Mouse (Mus musculus) WW6 (cell line): ENCODE data around the gene Dixdc1.

Source experiments
- DNase-seq: peaks from one replicate; pipeline ENCODE4 v3.0.0-alpha.2; 2013; ENCODE audit warnings: low read depth, low spot score

Dixdc1 gene

GRCm38 (mm10) chr9:50700921-50701691 lies 38.2 kb downstream of the Dixdc1 start:
- DNase-seq, result no peak

GRCm38 (mm10) chr9:50698418-50699409 lies 40.6 kb downstream of the Dixdc1 start:
- no peak for DNase-seq

GRCm38 (mm10) chr9:50697706-50698041 lies 41.6 kb downstream of the Dixdc1 start:
- peak; percentile 29 for DNase-seq

GRCm38 (mm10) chr9:50696851-50697705 lies 42.2 kb downstream of the Dixdc1 start:
- DNase-seq, result no peak

- no peak for DNase-seq
Measured at GRCm38 (mm10) chr9:50695153-50695552, 44.2 kb downstream of the Dixdc1 start.

- DNase-seq, result peak; percentile 54
Measured at GRCm38 (mm10) chr9:50693631-50694030, 45.7 kb downstream of the Dixdc1 start.

- no peak for DNase-seq
Measured at GRCm38 (mm10) chr9:50692626-50693580, 46.4 kb downstream of the Dixdc1 start.

- no peak for DNase-seq
Measured at GRCm38 (mm10) chr9:50686866-50687652, 52.3 kb downstream of the Dixdc1 start.

- no peak for DNase-seq
Measured at GRCm38 (mm10) chr9:50681727-50682126, 57.6 kb downstream of the Dixdc1 start.

GRCm38 (mm10) chr9:50679406-50679805 lies 59.9 kb downstream of the Dixdc1 start:
- no peak for DNase-seq

GRCm38 (mm10) chr9:50674771-50675170 lies 64.5 kb downstream of the Dixdc1 start:
- DNase-seq, result no peak

- DNase-seq, result no peak
Measured at GRCm38 (mm10) chr9:50670690-50671089, 68.6 kb downstream of the Dixdc1 start.

- DNase-seq, result no peak
Measured at GRCm38 (mm10) chr9:50667579-50668498, 71.5 kb downstream of the Dixdc1 start.

- DNase-seq, result no peak
Measured at GRCm38 (mm10) chr9:50666442-50666841, 72.9 kb downstream of the Dixdc1 start.

- no peak for DNase-seq
Measured at GRCm38 (mm10) chr9:50664826-50665225, 74.5 kb downstream of the Dixdc1 start.

- no peak for DNase-seq
Measured at GRCm38 (mm10) chr9:50660431-50660830, 78.9 kb downstream of the Dixdc1 start.

GRCm38 (mm10) chr9:50659392-50660217 lies 79.7 kb downstream of the Dixdc1 start, which contains the start of gene Dlat:
Gene Dlat, minus strand, starts transcription at chr9:50659780.
- DNase-seq, result peak; percentile 74
